Mouse (Mus musculus) heart, embryonic 11.5 days (tissue): ENCODE data around the gene Uroc1. TPM values are rescaled to one million over a fixed set of nuclear protein-coding genes. Genes with fewer than 3 reads are reported as not detected.

ENCODE experiments used
- ATAC-seq: fragments of 200-750 bp; cut with Nextera tagmentation; replicated peaks from 2 replicates; pipeline ENCODE4 v1.8.0; 2017; ENCODE audit warnings: moderate library complexity; ENCODE audit not compliant: insufficient number of reproducible peaks, low FRiP score, low TSS enrichment
- H3K27ac ChIP-seq: fragments of 300-500 bp; sonication (generic); 2 replicates; pipeline ENCODE4 v1.5.1; 2014; ENCODE audit warnings: mild to moderate bottlenecking, low read depth, low read length
- H3K27me3 ChIP-seq: fragments of 300-500 bp; sonication (generic); 2 replicates; pipeline ENCODE4 v1.6.1; 2014; ENCODE audit warnings: mild to moderate bottlenecking, low read length, mixed read lengths; ENCODE audit not compliant: control insufficient read depth, insufficient read depth
- H3K36me3 ChIP-seq: fragments of 300-500 bp; sonication (generic); 2 replicates; pipeline ENCODE4 v1.6.1; 2014; ENCODE audit warnings: mild to moderate bottlenecking, low read length, moderate library complexity, mixed read lengths; ENCODE audit not compliant: control insufficient read depth, insufficient read depth
- H3K4me1 ChIP-seq: fragments of 300-500 bp; sonication (generic); 2 replicates; pipeline ENCODE4 v1.6.1; 2014; ENCODE audit warnings: low read length; ENCODE audit not compliant: control insufficient read depth, insufficient read depth
- H3K4me2 ChIP-seq: fragments of 300-500 bp; sonication (generic); 2 replicates; pipeline ENCODE4 v1.6.1; 2014; ENCODE audit warnings: mild to moderate bottlenecking, moderate library complexity
- H3K4me3 ChIP-seq: fragments of 300-500 bp; sonication (generic); 2 replicates; pipeline ENCODE4 v1.5.1; 2014; ENCODE audit warnings: low read depth, low read length
- H3K9ac ChIP-seq: fragments of 300-500 bp; sonication (generic); 2 replicates; pipeline ENCODE4 v1.6.1; 2014; ENCODE audit warnings: mild to moderate bottlenecking, low read depth, low read length, moderate library complexity
- H3K9me3 ChIP-seq: fragments of 300-500 bp; sonication (generic); replicated peaks from 2 replicates; pipeline ENCODE4 v1.6.1; 2016; ENCODE audit warnings: low read length; ENCODE audit not compliant: control insufficient read depth
- WGBS: fragments of 180-500 bp; shearing (Covaris S2); extraction: QIAGEN DNeasy Blood & Tissue Kit; methylation state at CpG from one replicate; pipeline ENCODE4 v1.1.7; 2014; ENCODE audit not compliant: insufficient replicate concordance; 5-methylcytosine and 5-hydroxymethylcytosine counted together
- polyA plus RNA-seq: library from polyadenylated mRNA; unstranded; fragments of >200 nt; fragmentation: Nextera tagmentation; extraction: Ambion mirVana; gene quantifications from 2 replicates; pipeline ENCODE4 v1.2.1, GENCODE M21; 2014

Uroc1 gene
- polyA plus RNA-seq, 1 experiment from 2014 or later = not detected

DNA sequence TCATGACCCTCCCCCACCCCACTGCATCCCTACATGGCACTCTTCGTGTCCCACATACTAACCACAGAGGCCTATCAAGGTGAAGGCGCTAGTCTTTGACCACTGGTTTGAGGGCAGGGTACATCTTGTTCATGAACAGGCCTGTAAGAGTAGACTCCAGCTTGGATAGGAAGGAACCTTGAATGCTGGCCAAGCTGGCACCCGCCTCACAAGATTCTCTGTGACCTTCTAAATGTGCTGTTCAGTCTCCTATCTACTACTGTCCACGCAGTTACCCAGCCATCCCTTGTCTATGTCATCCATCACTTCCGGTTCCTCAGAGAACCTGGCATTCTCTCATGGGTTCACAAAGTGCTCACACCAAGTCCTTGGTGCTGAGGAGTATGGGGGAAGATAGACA lies 30.2 kb downstream of the Uroc1 start:
- WGBS = 81% methylated on average over 5 of the region's 5 CpGs
- no peaks in the 10 kb centered on the region for H3K36me3 ChIP-seq
- no peaks in the 10 kb centered on the region for H3K4me1 ChIP-seq
- H3K4me3 ChIP-seq = no peak overlapping the region
- ATAC-seq = no peak
- no peaks in the 10 kb centered on the region for H3K9me3 ChIP-seq
- no peak overlapping the region for H3K27ac ChIP-seq
- no peak overlapping the region for H3K4me2 ChIP-seq
- H3K27me3 ChIP-seq = no peaks in the 10 kb centered on the region
- no peak overlapping the region for H3K9ac ChIP-seq

DNA sequence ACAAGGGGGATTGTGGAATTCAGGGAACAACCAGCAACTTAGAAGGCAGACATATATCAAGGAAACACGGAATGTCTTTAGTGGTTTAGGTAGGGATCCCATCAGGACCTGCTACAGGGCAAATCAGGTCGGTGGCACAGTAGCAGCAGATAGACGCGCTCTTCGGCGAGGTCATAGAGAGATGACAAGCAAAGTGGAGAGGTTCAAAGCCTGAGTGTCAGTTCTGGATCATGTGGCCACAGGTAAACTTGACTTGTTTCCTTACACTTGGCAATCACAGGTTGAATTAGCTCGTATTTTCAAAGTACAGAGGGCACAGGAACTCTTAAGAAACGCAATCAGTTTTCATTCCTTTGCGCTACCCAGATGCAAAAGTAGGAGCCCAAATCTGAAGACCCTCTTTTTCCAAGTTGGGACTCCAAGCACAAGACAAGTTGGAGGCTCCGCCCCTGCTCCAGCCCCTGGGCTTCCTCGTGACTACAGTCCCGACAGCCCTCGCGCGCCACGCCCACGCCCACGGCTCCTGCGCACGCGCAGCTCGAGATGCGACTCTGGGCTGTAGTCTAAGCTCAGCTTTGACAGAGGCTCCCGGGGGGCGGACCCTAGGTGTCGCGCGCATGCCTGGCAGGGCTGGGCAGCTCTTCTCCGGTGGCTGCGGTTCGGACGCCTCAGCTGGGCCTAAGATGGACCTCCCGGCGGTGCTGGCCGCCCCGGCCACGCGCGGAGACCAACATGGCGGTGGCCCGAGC lies 36.1 kb downstream of the Uroc1 start, which contains the start of gene Zxdc:
Gene Zxdc, plus strand, starts transcription at position 517 of the 749 bp plus-strand sequence.
- H3K9me3 ChIP-seq = no peaks in the 10 kb centered on the region
- 0 out of 2 replicates have a peak within 1 kb of the TSS, but pooled peaks have one; percentile 66 for H3K27ac ChIP-seq
- ATAC-seq = peak; percentile 96
- H3K4me1 ChIP-seq = peaks cover 15% of the 10 kb centered on the region
- peaks cover 11% of the 10 kb centered on the region; the same call in 1 of the 2 replicates for H3K36me3 ChIP-seq
- WGBS = 5% methylated on average over 41 of the region's 41 CpGs
- peak within 1 kb of the TSS; percentile 99 for H3K4me2 ChIP-seq
- peak within 1 kb of the TSS; percentile 84 for H3K9ac ChIP-seq
- H3K4me3 ChIP-seq = peak within 1 kb of the TSS; percentile 95
- H3K27me3 ChIP-seq = no peaks in the 10 kb centered on the region

DNA sequence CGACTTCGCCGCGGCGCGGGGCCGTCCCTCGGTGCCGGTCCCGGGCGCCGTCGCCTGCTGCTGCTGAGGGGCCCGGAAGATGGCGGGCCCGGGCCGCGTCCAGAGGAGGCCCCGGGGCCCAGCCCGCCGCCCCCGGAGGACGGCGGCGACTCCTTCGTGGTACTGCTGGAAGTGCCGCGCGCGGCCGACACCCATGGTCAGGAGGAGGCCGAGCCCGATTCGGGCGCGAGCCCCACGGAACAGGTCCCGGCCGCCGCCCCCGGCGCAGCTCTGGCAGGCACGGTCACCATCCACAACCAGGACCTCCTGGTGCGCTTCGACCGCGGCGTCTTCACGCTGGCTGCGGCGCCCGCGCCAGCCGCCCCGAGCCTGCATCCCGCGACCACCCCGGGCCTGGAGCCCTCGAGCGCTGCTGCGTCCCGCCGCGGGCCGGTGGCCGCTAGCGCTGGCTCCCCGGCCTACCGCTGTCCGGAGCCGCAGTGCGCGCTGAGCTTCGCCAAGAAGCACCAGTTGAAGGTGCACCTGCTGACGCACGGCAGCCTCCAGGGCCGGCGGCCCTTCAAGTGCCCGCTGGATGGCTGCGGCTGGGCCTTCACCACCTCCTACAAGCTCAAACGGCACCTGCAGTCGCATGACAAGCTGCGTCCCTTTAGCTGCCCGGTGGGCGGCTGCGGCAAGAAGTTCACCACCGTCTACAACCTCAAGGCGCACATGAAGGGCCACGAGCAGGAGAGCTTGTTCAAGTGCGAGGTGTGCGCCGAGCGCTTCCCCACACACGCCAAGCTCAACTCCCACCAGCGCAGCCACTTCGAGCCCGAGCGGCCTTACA lies 36.9 kb downstream of the Uroc1 start:
- Histone ChIP-seq H3K4me1 (peaks cover 15% of the 10 kb centered on the region), H3K4me2 (peak overlapping the region; percentile 99), H3K4me3 (peak overlapping the region; percentile 95), H3K27me3 (no peaks in the 10 kb centered on the region), H3K9ac (peak overlapping the region; percentile 84), H3K9me3 (no peaks in the 10 kb centered on the region), H3K36me3 (peaks cover 15% of the 10 kb centered on the region; the same call in 1 of the 2 replicates), H3K27ac (0 out of 2 replicates have a peak overlapping the region, but pooled peaks have one; percentile 66)
- under 1% methylated on average over 94 of the region's 98 CpGs for WGBS
- ATAC-seq = peak; percentile 78

DNA sequence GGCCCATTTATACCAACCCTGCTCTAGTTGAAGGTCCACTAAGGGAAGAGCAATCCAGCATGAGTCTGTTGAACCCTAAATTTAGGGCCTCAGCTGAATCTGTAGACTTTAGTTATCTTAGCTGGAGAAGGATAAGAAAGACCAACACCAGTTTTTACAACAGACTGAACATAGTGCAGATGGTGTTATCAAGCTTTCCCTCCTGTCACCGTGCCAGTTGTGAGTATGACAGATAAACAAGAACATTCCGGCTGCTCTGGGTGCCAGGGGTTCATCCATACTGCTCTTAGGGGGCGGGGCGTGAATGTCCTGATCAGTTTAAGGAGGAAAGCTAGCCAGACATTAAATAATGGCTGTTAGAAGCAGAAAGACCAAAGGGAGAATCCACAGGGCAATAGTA lies 41.6 kb downstream of the Uroc1 start:
- H3K27ac ChIP-seq = no peak overlapping the region
- H3K9me3 ChIP-seq = no peaks in the 10 kb centered on the region
- H3K9ac ChIP-seq = no peak overlapping the region
- no peak; the same call in 1 of the 2 replicates for ATAC-seq
- H3K27me3 ChIP-seq = no peaks in the 10 kb centered on the region
- H3K4me3 ChIP-seq = no peak overlapping the region
- WGBS = 55% methylated on average over 4 of the region's 4 CpGs
- H3K36me3 ChIP-seq = peaks cover 30% of the 10 kb centered on the region
- H3K4me1 ChIP-seq = peaks cover 15% of the 10 kb centered on the region
- H3K4me2 ChIP-seq = no peak overlapping the region

DNA sequence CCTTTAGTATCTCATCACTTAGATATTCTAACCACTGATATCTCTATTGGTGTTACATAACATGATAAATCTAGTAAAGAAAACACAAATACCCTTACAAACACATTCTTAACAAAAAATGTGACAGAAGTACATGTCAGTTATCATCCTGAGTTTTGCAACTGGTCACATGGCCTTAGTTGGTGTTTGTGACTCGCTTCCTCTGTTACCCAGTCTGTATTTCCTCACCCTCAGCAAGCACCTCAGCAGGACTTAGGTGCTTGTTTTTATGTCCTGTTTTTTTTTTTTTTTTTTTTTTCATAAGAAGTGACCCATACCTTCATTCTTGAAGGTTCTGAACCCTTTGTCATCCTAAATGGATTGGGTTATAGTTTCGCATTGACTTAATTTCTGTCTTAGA lies 44.6 kb downstream of the Uroc1 start:
- 88% methylated on average over 2 of the region's 2 CpGs for WGBS
- Histone ChIP-seq H3K9ac (no peak overlapping the region), H3K27me3 (no peaks in the 10 kb centered on the region), H3K9me3 (no peaks in the 10 kb centered on the region), H3K4me3 (no peak overlapping the region), H3K4me1 (no peaks in the 10 kb centered on the region), H3K4me2 (no peak overlapping the region), H3K27ac (no peak overlapping the region), H3K36me3 (peaks cover 42% of the 10 kb centered on the region)
- ATAC-seq = no peak

DNA sequence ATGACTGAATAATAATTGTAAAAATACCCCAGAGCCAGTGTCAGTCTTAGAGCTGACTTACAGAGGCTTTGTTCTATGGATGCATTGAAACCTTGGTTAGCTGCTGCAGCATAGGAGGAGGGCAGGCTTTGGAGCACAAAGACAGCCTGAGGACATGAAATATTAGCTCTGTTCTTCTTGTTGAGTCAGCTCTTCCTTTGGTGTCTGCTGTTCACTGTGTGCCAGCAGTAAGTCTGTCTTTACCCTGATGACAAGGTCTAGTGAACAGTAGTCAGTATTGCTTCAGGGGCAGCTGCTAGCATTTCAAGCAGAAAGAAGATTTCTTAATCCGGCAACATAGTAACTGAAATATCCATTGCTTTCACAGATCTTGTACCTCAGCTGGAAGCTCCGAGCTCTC lies 48.4 kb downstream of the Uroc1 start:
- ATAC-seq = no peak
- Histone ChIP-seq H3K27me3 (no peaks in the 10 kb centered on the region), H3K4me1 (no peaks in the 10 kb centered on the region), H3K4me3 (no peak overlapping the region), H3K27ac (no peak overlapping the region), H3K9me3 (no peaks in the 10 kb centered on the region), H3K4me2 (no peak overlapping the region), H3K9ac (no peak overlapping the region), H3K36me3 (peaks cover 28% of the 10 kb centered on the region)
- 92% methylated on average over 2 of the region's 2 CpGs for WGBS

DNA sequence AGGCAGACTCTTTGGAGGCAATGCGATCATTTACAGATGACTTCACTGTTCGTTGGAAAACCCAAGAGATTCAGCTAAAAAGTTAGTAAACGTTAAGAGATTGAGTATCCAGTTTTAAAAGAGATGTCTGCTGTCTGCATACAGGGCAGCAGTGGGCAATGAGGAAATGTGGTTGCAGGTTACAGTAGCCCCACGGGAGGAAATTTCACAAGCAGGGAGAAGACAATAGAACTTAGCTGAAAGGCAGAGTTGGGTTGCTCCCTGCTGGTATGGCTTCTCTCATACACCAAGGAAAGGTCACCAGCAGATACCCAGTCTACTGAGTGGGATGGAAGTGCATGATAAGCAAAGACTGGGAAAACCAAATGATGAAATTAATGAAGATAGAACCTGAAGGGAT lies 57.5 kb downstream of the Uroc1 start:
- Histone ChIP-seq H3K4me1 (no peaks in the 10 kb centered on the region), H3K27me3 (no peaks in the 10 kb centered on the region), H3K36me3 (no peaks in the 10 kb centered on the region), H3K9ac (no peak overlapping the region), H3K4me3 (no peak overlapping the region), H3K4me2 (no peak overlapping the region), H3K27ac (no peak overlapping the region), H3K9me3 (no peaks in the 10 kb centered on the region)
- ATAC-seq = no peak
- WGBS = 82% methylated on average over 4 of the region's 4 CpGs

DNA sequence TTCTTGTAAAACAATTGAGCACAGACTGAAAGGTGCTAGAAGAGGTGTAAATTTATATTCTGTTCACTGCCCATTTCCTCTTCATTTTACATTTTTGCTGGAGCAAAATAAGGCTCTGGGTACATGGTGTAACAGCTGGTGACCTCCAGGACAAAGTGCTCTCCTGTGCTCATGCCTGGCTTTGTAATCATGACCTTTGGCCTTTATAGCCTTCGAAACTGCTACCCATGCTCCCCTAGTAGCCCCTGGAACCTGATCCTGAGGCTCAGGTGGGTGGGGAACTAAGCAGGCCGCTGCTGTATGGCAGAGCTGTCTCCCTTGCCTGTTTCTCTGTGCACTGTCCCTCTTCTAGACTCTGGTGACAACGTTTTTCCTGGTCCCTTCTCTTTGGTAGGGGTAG lies 60.9 kb downstream of the Uroc1 start:
- Histone ChIP-seq H3K4me2 (no peak overlapping the region), H3K4me1 (0 out of 2 replicates have a peak, but pooled peaks cover 2% of the 10 kb centered on the region), H3K27me3 (no peaks in the 10 kb centered on the region), H3K36me3 (no peaks in the 10 kb centered on the region), H3K27ac (no peak overlapping the region), H3K9ac (no peak overlapping the region), H3K4me3 (no peak overlapping the region), H3K9me3 (no peaks in the 10 kb centered on the region)
- 57% methylated on average over 3 of the region's 3 CpGs for WGBS
- ATAC-seq = no peak
